Mouse (Mus musculus) lung, adult 2 months (tissue): ENCODE data around the gene Myo1c.

ENCODE experiments used
- CTCF ChIP-seq: fragments of 200-500 bp; IDR thresholded peaks from 2 replicates; pipeline ENCODE4 v1.5.1; 2011; ENCODE audit warnings: mild to moderate bottlenecking, low read length, control low read depth; ENCODE audit not compliant: insufficient read depth
- POLR2A ChIP-seq: fragments of 200-500 bp; IDR thresholded peaks from 2 replicates; pipeline ENCODE4 v1.6.1; 2011; ENCODE audit warnings: low read depth, mild to moderate bottlenecking, control low read depth, low read length, borderline replicate concordance; ENCODE audit errors: extremely low read depth

DNA sequence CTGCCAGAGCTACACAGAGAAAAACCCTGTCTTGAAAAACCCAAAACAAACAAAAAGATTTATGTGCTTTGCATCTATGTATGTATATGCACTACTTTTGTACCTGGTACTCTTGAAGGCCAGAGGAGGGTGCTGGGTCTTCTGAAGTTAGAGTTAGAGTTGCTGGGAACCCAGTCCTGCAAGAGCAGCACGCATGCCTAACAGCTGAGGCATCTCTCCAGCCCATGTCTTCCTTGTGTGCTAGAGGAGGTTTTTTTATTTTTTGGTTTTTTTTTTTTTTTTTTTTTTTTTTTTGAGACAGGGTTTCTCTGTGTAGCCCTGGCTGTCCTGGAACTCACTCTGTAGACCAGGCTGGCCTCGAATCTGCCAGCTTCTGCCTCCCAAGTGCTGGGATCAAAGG lies 37.8 kb downstream of the Myo1c start:
- TF ChIP-seq POLR2A (no peak), CTCF (no peak)
